ENCODE assay signal across 10 mouse cellular contexts in genomic region chr17:5813863-5814640, GRCm38 (mm10). TPM values are rescaled to one million over a fixed set of nuclear protein-coding genes. Genes with fewer than 3 reads are reported as not detected.
DNase-seq lines count a peak whose midpoint lies in the region; ATAC-seq and TF ChIP-seq lines count a peak whose summit lies in the region.
"Had no signal": no experiment of that assay in that cellular context is flagged by ENCODE, and none has a peak within 500 bp of the region (broad histone marks: within the 10 kb centered on the region; RNA-seq: fewer than 3 reads in every experiment).

No protein-coding gene starts in this region.

- H3K4me2 ChIP-seq in heart, embryonic 11.5 days: no peak overlapping the region
- no peak overlapping the region for H3K4me2 ChIP-seq in embryonic facial prominence, embryonic 11.5 days (ENCODE audit: low read depth, low read length)
- H3K4me2 ChIP-seq: embryonic facial prominence, embryonic 13.5 days had no signal

- peaks cover 4% of the 10 kb centered on the region for H3K4me1 ChIP-seq in heart, embryonic 11.5 days (ENCODE audit: control insufficient read depth, insufficient read depth, low read length)
- peaks cover 9% of the 10 kb centered on the region; the same call in 1 of the 2 replicates for H3K4me1 ChIP-seq in spleen, adult 2 months (ENCODE audit: control insufficient read depth, insufficient read depth, insufficient read length)
- no peaks in the 10 kb centered on the region for H3K4me1 ChIP-seq in embryonic facial prominence, embryonic 11.5 days (ENCODE audit: control insufficient read depth, insufficient read depth, low read length)

- ATAC-seq in heart, embryonic 11.5 days (replicated peaks; ENCODE audit: insufficient number of reproducible peaks, low FRiP score, low TSS enrichment): no peak
- ATAC-seq in embryonic facial prominence, embryonic 11.5 days (replicated peaks; ENCODE audit: insufficient number of reproducible peaks, low FRiP score, low TSS enrichment, low read depth): no peak

- no peak overlapping the region for H3K9ac ChIP-seq in heart, embryonic 11.5 days (ENCODE audit: low read depth, low read length)
- no peak overlapping the region for H3K9ac ChIP-seq in embryonic facial prominence, embryonic 11.5 days (replicated peaks; ENCODE audit: low read length)
- H3K9ac ChIP-seq: embryonic facial prominence, embryonic 13.5 days had no signal

- TF ChIP-seq CTCF in spleen, adult 2 months (IDR thresholded peaks at IDR 0.05; ENCODE audit: extremely low read depth, insufficient read depth, insufficient read length, insufficient replicate concordance): no peak

- H3K4me3 ChIP-seq in heart, embryonic 11.5 days (ENCODE audit: low read depth, low read length): no peak overlapping the region
- H3K4me3 ChIP-seq in spleen, adult 2 months (ENCODE audit: extremely low read depth, insufficient read depth, insufficient read length): no peak overlapping the region
- H3K4me3 ChIP-seq in embryonic facial prominence, embryonic 11.5 days (ENCODE audit: low read depth, low read length): no peak overlapping the region
- H3K4me3 ChIP-seq: embryonic facial prominence, embryonic 13.5 days had no signal

- TF ChIP-seq POLR2A in spleen, adult 2 months (IDR thresholded peaks at IDR 0.05; ENCODE audit: low read depth, low read length): no peak

- no peaks in the 10 kb centered on the region for H3K36me3 ChIP-seq in heart, embryonic 11.5 days (ENCODE audit: control insufficient read depth, insufficient read depth, low read length)
- no peaks in the 10 kb centered on the region for H3K36me3 ChIP-seq in spleen, adult 2 months (ENCODE audit: control insufficient read depth, insufficient read depth, low read length)
- H3K36me3 ChIP-seq in embryonic facial prominence, embryonic 11.5 days (replicated peaks; ENCODE audit: control insufficient read depth, insufficient read depth, low read depth, low read length): no peaks in the 10 kb centered on the region
- H3K36me3 ChIP-seq: embryonic facial prominence, embryonic 13.5 days had no signal

- DNase-seq in heart, adult 9 months (ENCODE audit: low spot score in 2 of 2): peak; percentile 57 to 63
- peak in 1 of 2 experiments; percentile 66 for DNase-seq in spleen, adult 2 months (ENCODE audit: low read depth in 1 of 2, low spot score in 2 of 2)
- DNase-seq in spleen, adult 18-20 months: no peak
- peak; percentile 13 for DNase-seq in embryonic facial prominence, embryonic 11.5 days (ENCODE audit: low spot score)
- peak; percentile 49 for DNase-seq in yolk sac, embryonic 10.5 days (ENCODE audit: low spot score)
- no peak for DNase-seq in layer of hippocampus, postnatal 10 days (ENCODE audit: low spot score in 2 of 2)
- no peak for DNase-seq in embryo, embryonic 11 days
- DNase-seq: layer of hippocampus, postnatal 36 days had no signal

- H3K9me3 ChIP-seq in heart, embryonic 11.5 days (replicated peaks; ENCODE audit: control insufficient read depth, low read length): no peaks in the 10 kb centered on the region
- no peaks in the 10 kb centered on the region for H3K9me3 ChIP-seq in embryonic facial prominence, embryonic 11.5 days (replicated peaks; ENCODE audit: control insufficient read depth, low read length)
- H3K9me3 ChIP-seq: embryonic facial prominence, embryonic 13.5 days had no signal

- 56% methylated on average over 8 of the region's 8 CpGs for WGBS in heart, embryonic 11.5 days (ENCODE audit: insufficient replicate concordance)
- WGBS in spleen, adult 2 months: 38% methylated on average over 8 of the region's 8 CpGs
- whole genome bisulfite sequencing in embryonic facial prominence, embryonic 11.5 days: 49% methylated on average over 8 of the region's 8 CpGs

- H3K27me3 ChIP-seq in heart, embryonic 11.5 days (ENCODE audit: control insufficient read depth, insufficient read depth, low read length): no peaks in the 10 kb centered on the region
- no peaks in the 10 kb centered on the region for H3K27me3 ChIP-seq in spleen, adult 2 months (ENCODE audit: control insufficient read depth, insufficient read depth, low read length)
- H3K27me3 ChIP-seq in embryonic facial prominence, embryonic 11.5 days (ENCODE audit: control insufficient read depth, insufficient read depth, low read length): no peaks in the 10 kb centered on the region
- H3K27me3 ChIP-seq: embryonic facial prominence, embryonic 13.5 days had no signal

- no peak overlapping the region for H3K27ac ChIP-seq in heart, embryonic 11.5 days (ENCODE audit: low read depth, low read length)
- peak overlapping the region; percentile 44 for H3K27ac ChIP-seq in spleen, adult 2 months (ENCODE audit: insufficient read depth, low read length)
- no peak overlapping the region for H3K27ac ChIP-seq in embryonic facial prominence, embryonic 11.5 days (replicated peaks; ENCODE audit: low read depth, low read length)
- H3K27ac ChIP-seq: embryonic facial prominence, embryonic 13.5 days had no signal

RNA-seq across cellular contexts. Expression of gene Snx9, which starts 27.1 kb away (rescaled TPM):
- 26.5 and 26.9 TPM in 2 replicates for polyA plus RNA-seq in heart, embryonic 11.5 days (2014; fragmentation: Nextera tagmentation; extraction: Ambion mirVana)
- 22.1 and 26.6 TPM in 2 replicates for polyA plus RNA-seq in spleen, adult 2 months (2012; rRNA removed)
- 30.4 and 31.2 TPM in 2 replicates for polyA plus RNA-seq in embryonic facial prominence, embryonic 11.5 days (2014; fragmentation: Nextera tagmentation; extraction: Ambion mirVana)
- 10 to 100 TPM; 12.7 to 13.1 TPM for total RNA-seq in layer of hippocampus, postnatal 10 days (2021)

Comparison
In these comparisons a context has a peak if more than half of its experiments do, and no peak if none do; other contexts are left out.
1. DNase-seq: peak in heart, adult 9 months (2 of 2), embryonic facial prominence, embryonic 11.5 days (single experiment) and yolk sac, embryonic 10.5 days (single experiment); none in spleen, adult 18-20 months (0 of 2), layer of hippocampus, postnatal 10 days (0 of 2) and embryo, embryonic 11 days (single experiment).